Mouse (Mus musculus) subcutaneous adipose tissue, adult 2 months (tissue): Measurements from ENCODE around the gene Srsy. TPM values are rescaled to one million over a fixed set of nuclear protein-coding genes. Genes with fewer than 3 reads are reported as not detected.

ENCODE experiments used
- polyA plus RNA-seq: library from polyadenylated mRNA; depleted of rRNA; stranded (reverse); fragments of >200 nt; gene quantifications from 2 replicates; pipeline ENCODE4 v1.2.3, GENCODE M21; 2012; ENCODE audit warnings: low replicate concordance; rRNA removed

Gene Srsy
- polyA plus RNA-seq = not detected in 2 replicates

DNA sequence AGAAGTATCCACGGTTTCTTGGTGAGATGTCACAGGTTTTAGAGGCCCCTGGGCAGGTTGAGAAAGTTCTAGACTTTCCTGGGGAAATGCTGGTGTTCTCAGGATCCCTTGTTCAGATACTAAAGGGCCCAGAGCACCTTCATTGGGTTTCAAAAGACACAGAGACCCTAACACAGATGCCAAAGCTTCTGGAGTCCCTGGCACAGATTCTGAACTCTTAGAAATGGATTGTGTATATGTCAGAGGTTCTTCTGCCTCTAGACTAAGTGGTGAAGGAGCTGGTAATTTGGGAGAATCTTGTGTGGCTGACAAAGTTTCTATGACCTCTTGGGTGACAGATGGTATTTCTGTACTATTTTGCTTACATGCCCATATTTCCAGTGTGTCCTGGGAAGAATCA is at the start of gene Srsy:
Gene Srsy (minus strand): TSS at position 101 of the 400 bp plus-strand sequence.

Other genes starting within 250 kb of the Srsy start
- not detected in 2 replicates for gene Gm21904, start 91.1 kb downstream of the Srsy start, polyA plus RNA-seq
- gene Gm20772, start 62.6 kb downstream of the Srsy start, polyA plus RNA-seq = not detected in 2 replicates
- gene Gm20831, start 62.6 kb downstream of the Srsy start, polyA plus RNA-seq = not detected in 2 replicates
- gene Gm21764, start 124.5 kb upstream of the Srsy start, polyA plus RNA-seq = not detected in 2 replicates
- not detected in 2 replicates for gene Ssty1, start 151.8 kb upstream of the Srsy start, polyA plus RNA-seq